Mouse (Mus musculus) CD4-positive, CD25-positive, alpha-beta regulatory T cell, adult 4 months (primary cell): ENCODE results near the gene Irf2bp2. TPM values are rescaled to one million over a fixed set of nuclear protein-coding genes. Genes with fewer than 3 reads are reported as not detected.
A peak's percentile ranks its signal among the peaks of the same experiment; 100 is the strongest.

Source experiments
- ATAC-seq: one replicate; pipeline ENCODE4 v1.8.0; 2017
- polyA plus RNA-seq, 2 experiments: library from polyadenylated mRNA; unstranded; fragments of 100-300 nt; shearing (Covaris generic); gene quantifications; one replicate each; pipeline ENCODE4 v1.2.1; 2017

The Irf2bp2 gene
- polyA plus RNA-seq, 2 experiments from 2014 or later: 15.5 to 22.4 TPM

DNA sequence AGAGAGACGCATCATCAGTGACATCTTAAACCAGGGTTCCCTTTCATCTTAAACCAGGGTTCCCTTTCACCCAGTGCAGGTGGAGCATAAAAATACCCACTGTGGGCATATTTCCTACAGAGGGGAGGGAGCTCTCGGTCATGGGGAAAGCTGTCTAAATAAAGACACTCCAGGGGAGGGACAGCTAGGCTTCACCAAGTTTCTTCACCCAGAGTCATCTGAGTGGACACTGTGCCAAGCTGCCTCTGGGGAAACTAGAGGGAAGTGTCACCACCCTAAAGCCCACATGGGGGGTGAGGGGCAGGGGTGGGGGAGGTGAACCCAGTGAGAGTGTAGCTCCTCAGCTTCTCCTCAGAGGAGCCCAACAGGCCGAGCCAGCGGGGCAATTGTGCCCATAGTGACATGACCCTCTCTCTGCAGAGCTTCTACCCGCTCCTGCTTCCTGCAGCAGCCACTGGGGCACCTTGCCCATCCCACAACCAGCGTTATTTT is 27.8 kb downstream of the Irf2bp2 start:
- ATAC-seq: no peak

GRCm38 (mm10) chr8:126565231-126565781 is 28.5 kb downstream of the Irf2bp2 start:
- no peak for ATAC-seq

DNA sequence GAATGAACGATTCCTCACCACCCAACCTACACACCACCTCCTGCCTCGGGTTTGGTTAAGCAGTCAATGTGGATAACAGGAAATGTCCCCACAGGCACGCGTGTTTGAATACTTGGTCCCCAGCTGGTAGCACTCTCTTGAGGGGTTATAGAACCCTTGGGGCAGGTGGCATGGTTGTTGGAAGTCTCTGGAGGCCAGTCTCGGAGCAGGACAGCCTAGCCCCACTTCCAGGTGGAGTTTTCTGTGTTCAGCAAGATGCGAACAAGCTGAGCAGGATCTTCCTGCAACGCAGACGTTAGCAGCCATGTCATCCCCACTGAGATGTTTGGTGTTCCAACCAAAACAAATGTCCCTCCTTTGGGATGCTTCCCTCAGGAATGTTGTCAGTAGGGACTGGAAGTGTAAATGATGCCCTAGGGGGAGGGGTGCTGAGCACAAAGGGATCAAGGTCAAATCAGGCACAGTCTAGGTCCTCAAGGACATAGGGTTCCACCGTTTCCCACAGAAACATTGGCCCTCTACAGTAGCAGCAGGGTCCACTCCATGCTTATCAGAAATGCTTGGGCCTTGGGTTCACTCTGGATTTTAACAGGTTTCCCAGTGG is 29.1 kb downstream of the Irf2bp2 start:
- ATAC-seq: no peak

GRCm38 (mm10) chr8:126561316-126561841 is 32.4 kb downstream of the Irf2bp2 start:
- ATAC-seq: no peak

DNA sequence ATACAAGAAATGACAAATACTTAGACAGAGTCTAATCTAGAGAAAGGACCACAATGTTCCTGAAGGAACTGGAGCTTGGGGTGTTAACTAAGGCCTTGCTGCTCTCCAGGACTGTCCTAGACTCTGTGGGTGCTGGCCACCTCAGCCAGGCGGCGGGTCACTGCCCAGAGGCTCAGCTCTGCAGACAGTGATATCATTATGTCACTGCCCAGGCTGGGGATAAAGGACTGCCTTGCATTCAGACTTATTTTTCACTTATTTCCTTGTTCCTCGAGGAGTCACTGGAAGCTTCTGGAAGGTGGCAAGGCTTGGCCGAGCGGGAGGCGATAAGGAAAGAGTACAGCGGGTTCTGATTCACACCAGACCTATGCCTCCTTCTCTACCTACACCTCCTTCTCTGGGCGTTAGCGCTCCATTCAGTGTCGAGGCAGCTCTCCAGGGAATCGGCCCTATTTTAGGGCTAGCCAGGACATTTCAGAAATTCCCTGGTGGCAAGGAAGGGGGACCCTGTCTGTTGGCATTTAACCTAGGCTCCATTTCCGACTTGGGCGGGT is 35.3 kb downstream of the Irf2bp2 start:
- no peak for ATAC-seq

- ATAC-seq: no peak
Observed at GRCm38 (mm10) chr8:126557403-126557802, 36.4 kb downstream of the Irf2bp2 start.

DNA sequence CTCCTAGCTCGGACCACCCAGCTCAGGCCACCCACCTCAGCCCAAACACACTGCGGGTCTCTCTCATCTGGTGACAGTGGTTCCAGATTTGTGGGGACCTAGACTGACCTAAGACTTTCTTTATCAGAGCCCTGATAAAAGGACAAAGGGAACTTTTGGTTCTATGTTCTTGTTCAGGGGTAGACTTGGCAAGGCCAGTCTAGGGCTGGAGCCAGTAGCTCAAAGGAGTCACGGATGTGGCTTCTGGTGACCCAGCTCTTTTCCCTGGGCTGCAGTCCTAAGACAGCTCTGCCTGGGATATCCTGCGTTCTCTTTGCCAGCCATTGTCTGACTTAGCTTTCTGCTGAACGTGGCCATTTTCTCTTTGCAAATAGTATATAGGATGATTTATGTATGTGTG is 37.1 kb downstream of the Irf2bp2 start:
- no peak for ATAC-seq

DNA sequence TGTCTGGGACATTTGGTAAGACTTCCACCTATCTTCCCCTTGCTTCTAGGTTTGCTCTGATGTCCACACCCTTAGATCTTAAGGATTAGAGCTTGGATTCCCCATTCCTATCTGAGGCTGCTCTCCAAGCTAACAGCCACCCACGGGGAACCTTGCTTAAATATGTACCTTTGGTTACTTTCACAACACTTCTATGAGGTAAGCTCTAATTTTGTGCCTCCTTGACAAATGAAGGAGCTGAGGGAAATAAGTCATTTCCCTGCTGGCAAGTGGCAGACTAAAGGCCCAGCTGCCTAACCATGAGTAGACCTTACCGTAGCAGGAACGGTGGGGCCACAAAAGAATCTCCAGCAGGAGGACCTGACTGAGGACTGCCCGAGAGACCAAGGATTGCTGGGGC is 39.0 kb downstream of the Irf2bp2 start:
- ATAC-seq: no peak

DNA sequence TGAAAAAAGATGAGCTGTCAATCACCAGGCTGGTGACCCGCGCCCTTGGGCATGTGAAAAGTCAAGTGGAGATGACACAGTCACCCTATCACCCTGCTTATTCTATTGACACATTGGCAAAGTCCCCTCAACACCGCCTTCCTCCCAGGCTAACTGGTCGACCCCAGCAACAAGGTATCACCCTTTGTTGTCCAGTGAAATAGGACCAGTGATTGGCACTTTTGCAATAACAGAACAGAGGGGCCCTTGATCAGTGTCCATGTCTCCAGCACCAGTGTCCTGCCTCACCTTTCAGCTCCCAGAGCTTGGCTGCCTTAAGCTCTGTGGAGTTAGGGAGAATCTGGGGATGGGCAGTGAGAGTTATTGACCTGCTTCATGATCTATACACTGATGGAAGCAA is 41.9 kb downstream of the Irf2bp2 start:
- no peak for ATAC-seq

DNA sequence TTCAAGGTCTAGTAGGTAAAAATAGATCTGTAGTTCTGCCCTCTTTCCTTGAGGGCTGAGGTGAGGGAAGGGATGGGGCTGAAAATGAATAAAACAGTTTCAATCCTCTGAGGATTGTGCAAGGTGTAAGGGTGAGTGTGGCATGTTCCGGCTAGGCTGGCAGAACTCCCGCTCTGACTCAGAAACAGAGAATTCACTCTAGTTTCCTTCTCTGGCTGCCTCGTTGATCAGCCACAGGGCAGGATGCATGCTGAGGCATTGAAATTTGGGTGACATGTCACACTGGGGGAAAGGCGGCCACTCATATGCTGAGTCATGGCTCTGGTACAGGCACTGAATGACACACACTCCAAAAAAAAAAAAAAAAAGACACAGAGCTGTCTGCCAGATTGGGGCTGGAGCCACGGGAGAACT is 42.8 kb downstream of the Irf2bp2 start:
- ATAC-seq: no peak

DNA sequence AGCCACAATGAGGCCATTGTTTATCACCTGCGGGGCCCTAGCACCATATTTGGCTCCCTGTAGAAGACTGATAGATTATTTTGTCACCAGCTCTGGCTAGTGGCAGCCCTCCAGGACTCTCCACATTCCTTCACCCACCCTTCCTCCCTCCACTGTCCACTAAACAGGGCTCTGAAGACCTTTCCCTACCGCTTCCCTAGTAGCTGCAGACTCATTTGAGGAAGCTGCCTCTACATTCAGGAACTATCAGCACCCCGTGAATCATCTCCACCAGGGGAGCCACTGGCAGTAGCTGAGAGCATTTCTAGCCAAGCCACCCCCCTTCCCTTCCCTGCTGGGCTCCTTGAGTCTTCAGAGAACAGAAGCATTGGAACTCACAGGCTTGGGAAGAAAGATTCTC is 45.9 kb downstream of the Irf2bp2 start:
- ATAC-seq: no peak

DNA sequence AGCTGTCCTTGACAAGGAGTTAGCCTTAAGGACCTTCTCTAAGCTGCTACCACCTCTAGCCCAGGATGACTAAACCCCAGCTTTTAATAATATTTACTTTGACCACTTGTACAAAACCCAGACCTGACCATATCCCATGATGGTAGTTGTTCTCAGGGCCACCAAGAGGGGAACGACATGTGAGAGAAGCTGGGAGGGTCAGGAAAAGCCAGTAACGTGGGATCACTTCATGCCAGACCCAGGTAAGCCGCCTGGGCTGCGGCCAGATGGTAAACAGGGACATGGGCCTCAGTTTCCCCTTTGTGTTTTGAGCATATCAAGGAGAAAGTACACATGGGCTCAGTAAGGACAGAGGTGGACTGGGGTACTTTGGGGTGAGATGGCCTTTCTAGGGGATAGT is 46.4 kb downstream of the Irf2bp2 start:
- ATAC-seq: no peak

DNA sequence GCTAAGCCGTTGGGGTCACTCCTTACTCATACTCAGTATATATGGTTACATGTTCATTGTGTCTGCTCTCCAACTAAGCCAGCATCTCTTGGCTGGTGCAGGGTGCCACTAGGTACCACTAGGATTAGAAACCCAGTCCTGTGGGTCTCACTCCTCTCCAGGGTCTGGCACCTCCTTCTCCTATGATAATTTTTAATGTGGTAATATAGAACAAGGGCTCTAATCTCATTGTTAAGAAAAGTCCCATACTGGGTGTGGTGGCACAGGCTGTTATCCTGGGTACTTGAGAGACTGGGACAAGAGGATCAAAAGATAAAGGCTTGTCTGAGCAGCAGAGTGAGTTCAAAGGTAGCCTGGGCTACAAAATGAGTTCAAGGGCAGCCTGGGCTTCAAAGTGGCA is 47.3 kb downstream of the Irf2bp2 start:
- no peak for ATAC-seq

- no peak for ATAC-seq
Observed at GRCm38 (mm10) chr8:126543407-126543806, 50.4 kb downstream of the Irf2bp2 start.

DNA sequence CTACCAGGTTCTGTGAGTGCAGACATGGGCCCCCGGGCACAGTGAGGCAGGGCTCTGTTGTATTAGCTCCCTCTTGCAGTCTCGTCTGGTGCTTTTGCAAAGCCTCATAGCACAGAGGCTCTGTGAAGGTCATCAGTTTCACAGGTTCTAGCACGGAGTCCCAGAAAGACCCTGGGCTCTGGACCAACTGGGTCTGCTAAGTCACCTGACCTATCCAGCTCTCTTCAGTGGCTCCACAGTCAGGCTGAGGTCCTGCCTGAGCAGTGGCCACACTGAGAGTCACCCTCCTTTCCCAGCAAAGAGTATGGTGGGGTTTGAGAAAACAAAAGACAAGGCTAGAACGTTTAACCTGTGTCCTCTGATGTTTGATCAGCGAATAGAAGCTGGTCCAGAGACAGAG is 51.0 kb downstream of the Irf2bp2 start:
- ATAC-seq: no peak

DNA sequence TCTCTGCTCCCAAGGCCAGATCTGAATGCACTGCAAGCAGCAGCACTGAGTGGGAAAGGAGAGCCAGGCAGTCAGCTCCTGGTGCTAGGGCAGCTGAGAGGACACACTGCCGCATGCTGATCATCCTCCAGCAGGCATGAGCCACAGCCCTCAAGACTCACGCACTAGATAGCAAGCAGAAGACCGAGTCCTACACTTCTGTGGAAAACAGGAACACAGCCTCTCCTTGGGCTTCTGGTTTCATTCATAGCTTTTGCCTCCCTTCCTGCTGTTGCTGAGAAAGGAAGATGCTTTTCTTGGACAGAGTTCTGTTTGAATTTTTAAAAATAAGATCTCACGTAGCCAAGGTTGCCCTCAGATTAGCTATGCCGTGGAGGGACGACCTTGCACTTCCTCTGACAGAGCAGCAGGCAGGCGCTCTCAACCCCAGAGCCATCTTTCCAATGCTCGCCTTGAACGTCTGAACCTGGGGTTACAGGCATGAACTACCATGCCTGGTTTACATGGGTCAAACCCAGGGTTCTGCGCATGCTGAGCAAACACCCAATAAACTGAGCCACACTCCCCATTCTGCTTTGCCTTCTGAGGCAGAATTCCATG is 51.6 kb downstream of the Irf2bp2 start:
- ATAC-seq: no peak

GRCm38 (mm10) chr8:126540298-126540697 is 53.5 kb downstream of the Irf2bp2 start:
- no peak for ATAC-seq

- peak; percentile 68 for ATAC-seq
Observed at GRCm38 (mm10) chr8:126539355-126540093, 54.3 kb downstream of the Irf2bp2 start.

- no peak for ATAC-seq
Observed at GRCm38 (mm10) chr8:126538648-126539354, 55.0 kb downstream of the Irf2bp2 start.
